Mouse (Mus musculus) myocyte (in vitro differentiated cells): ENCODE measurements around the gene Akr1c18.

Experiments
- MAX ChIP-seq: IDR thresholded peaks from one replicate; pipeline ENCODE4 v1.6.1; 2011; ENCODE audit warnings: low read depth, mild to moderate bottlenecking, control low read depth
- POLR2A ChIP-seq: IDR thresholded peaks from one replicate; pipeline ENCODE4 v1.6.1; 2011; ENCODE audit warnings: low read depth, mild to moderate bottlenecking, control low read depth, moderate library complexity; ENCODE audit not compliant: insufficient read length
- POLR2AphosphoS2 ChIP-seq: IDR thresholded peaks from one replicate; pipeline ENCODE4 v1.6.1; 2011; ENCODE audit warnings: low read depth, control low read depth; ENCODE audit not compliant: insufficient read length
- TCF12 ChIP-seq: IDR thresholded peaks from one replicate; pipeline ENCODE4 v1.6.1; 2011; ENCODE audit warnings: mild to moderate bottlenecking, control low read depth; ENCODE audit not compliant: poor library complexity, insufficient read depth, severe bottlenecking

- TF ChIP-seq POLR2AphosphoS2 (no peak), TCF12 (no peak), POLR2A (no peak), MAX (no peak)
These were observed 18.7 kb downstream of the Akr1c18 start for GRCm38 (mm10) chr13:4131721-4132120.
